Mouse (Mus musculus) intestine, embryonic 16.5 days (tissue): ENCODE results near the gene D130043K22Rik. TPM values are rescaled to one million over a fixed set of nuclear protein-coding genes. Genes with fewer than 3 reads are reported as not detected.

ENCODE experiments used
- ATAC-seq: fragments of 200-750 bp; cut with Nextera tagmentation; 2 replicates; pipeline ENCODE4 v1.8.0; 2017; ENCODE audit warnings: moderate TSS enrichment, moderate library complexity
- H3K27ac ChIP-seq: fragments of 300-500 bp; sonication (generic); 2 replicates; pipeline ENCODE4 v1.5.1; 2014; ENCODE audit warnings: mild to moderate bottlenecking, low read length
- H3K27me3 ChIP-seq: fragments of 300-500 bp; sonication (generic); replicated peaks from 2 replicates; pipeline ENCODE4 v1.6.1; 2014; ENCODE audit warnings: low read length, control low read depth, mixed read lengths; ENCODE audit not compliant: control insufficient read depth, insufficient read depth
- H3K36me3 ChIP-seq: fragments of 300-500 bp; sonication (generic); 2 replicates; pipeline ENCODE4 v1.6.1; 2014; ENCODE audit warnings: low read length, control low read depth; ENCODE audit not compliant: control insufficient read depth, insufficient read depth
- H3K4me1 ChIP-seq: fragments of 300-500 bp; sonication (generic); 2 replicates; pipeline ENCODE4 v1.6.1; 2014; ENCODE audit warnings: low read length, control low read depth, mixed read lengths; ENCODE audit not compliant: control insufficient read depth, insufficient read depth
- H3K4me2 ChIP-seq: fragments of 300-500 bp; sonication (generic); 2 replicates; pipeline ENCODE4 v1.6.1; 2014; ENCODE audit warnings: low read depth, low read length, control low read depth
- H3K4me3 ChIP-seq: fragments of 300-500 bp; sonication (generic); 2 replicates; pipeline ENCODE4 v1.5.1; 2014; ENCODE audit warnings: mild to moderate bottlenecking, low read length
- H3K9ac ChIP-seq: fragments of 300-500 bp; sonication (generic); 2 replicates; pipeline ENCODE4 v1.6.1; 2014; ENCODE audit warnings: low read depth, low read length
- H3K9me3 ChIP-seq: fragments of 300-500 bp; sonication (generic); 2 replicates; pipeline ENCODE4 v1.6.1; 2016; ENCODE audit warnings: low read length, control low read depth; ENCODE audit not compliant: control insufficient read depth
- WGBS: fragments of 180-500 bp; shearing (Covaris S2); extraction: QIAGEN DNeasy Blood & Tissue Kit; methylation state at CpG from one replicate; pipeline ENCODE4 v1.1.7; 2014; 5-methylcytosine and 5-hydroxymethylcytosine counted together
- polyA plus RNA-seq: library from polyadenylated mRNA; unstranded; fragments of >200 nt; fragmentation: Nextera tagmentation; extraction: Ambion mirVana; gene quantifications from 2 replicates; pipeline ENCODE4 v1.2.1, GENCODE M21; 2015

Gene D130043K22Rik
- polyA plus RNA-seq, 1 experiment from 2014 or later, result 2.1 TPM

DNA sequence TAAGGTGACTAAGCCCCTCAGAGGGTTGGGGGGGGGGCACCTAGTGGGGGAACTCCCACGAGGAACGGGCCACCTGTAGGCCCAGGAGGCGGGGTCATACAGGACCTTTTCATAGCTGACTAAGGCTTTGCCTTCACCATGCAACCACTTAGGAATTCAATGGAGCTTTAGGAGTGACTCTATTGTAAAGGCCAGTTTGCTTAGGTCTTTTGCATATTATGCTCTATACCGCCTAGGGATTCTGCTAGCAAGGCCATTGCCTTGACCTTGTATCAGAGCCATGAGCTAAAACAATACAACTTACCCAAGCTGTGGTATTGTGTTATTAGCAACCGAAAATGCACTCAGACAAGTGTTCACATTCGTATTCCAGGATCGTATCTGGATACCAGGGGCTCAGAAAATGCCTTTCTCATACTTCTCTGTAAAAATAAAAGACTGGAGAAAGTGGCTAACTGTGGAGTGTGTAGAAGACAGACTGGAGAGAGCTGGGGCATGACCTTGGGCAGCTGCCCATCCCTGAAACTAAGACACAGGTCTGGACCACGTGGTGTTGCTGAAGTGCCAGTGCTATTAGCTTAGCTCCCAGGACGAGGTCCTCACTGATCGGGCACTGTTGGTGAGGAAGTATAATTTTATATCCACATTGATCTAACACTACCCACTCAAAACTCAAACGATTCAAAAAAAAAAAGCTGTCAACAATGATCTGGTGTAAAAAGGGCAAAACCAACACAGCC is 62.1 kb downstream of the D130043K22Rik start:
- no peak overlapping the region for H3K9ac ChIP-seq

DNA sequence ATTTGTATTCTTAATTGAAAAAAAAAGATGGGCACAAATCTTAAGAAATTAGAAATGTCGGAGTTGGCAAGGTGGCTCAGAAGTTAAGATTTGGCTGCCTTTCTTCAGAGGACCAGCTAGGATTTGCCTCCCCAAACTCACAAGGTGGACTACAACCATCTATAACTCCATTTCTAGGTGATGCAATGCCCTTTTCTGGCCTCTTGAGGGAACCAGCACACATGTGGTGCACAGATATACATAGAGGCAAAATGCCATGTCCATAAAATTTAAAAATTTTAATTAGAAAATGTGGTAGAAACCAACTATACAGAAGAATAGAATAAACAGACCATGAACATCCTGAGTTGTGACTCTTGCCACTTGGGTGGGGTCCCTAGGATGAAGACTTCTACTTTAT is 64.2 kb downstream of the D130043K22Rik start:
- no peaks in the 10 kb centered on the region for H3K27me3 ChIP-seq
- peaks cover 2% of the 10 kb centered on the region; the same call in 1 of the 2 replicates for H3K36me3 ChIP-seq
- ATAC-seq, result no peak
- H3K4me2 ChIP-seq, result no peak overlapping the region
- no peaks in the 10 kb centered on the region for H3K4me1 ChIP-seq
- H3K9me3 ChIP-seq, result no peaks in the 10 kb centered on the region
- H3K9ac ChIP-seq, result no peak overlapping the region
- H3K4me3 ChIP-seq, result no peak overlapping the region
- 93% methylated on average over 1 of the region's 1 CpGs for WGBS
- H3K27ac ChIP-seq, result no peak overlapping the region

More for the DNA sequence above, 62.1 kb downstream of the D130043K22Rik start:
- no peaks in the 10 kb centered on the region for H3K9me3 ChIP-seq
- H3K36me3 ChIP-seq, result no peaks in the 10 kb centered on the region
- H3K27me3 ChIP-seq, result no peaks in the 10 kb centered on the region
- H3K4me3 ChIP-seq, result no peak overlapping the region
- no peak for ATAC-seq
- no peaks in the 10 kb centered on the region for H3K4me1 ChIP-seq
- no peak overlapping the region for H3K4me2 ChIP-seq
- no peak overlapping the region for H3K27ac ChIP-seq
- WGBS, result 86% methylated on average over 11 of the region's 11 CpGs

DNA sequence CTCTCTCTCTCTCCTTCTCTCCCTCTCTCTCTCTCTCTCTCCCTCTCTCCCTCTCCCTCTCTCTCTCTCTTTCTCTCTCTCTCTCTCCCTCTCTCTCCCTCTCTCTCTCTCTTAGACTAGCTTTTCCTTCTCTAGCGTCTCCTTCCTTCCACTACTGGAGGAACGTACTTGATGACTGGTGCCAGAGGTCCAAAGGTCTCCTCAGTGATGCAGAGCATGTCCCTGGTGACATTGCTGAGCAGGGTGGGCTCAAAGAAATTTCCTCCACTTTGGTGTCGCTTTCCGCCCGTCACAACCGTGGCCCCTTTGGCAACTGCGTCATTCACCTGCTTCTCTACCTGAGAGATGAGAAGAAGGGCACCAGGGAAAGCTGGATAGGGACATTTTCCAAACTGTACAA is 68.6 kb downstream of the D130043K22Rik start:
- H3K4me2 ChIP-seq, result no peak overlapping the region
- H3K27me3 ChIP-seq, result no peaks in the 10 kb centered on the region
- H3K4me3 ChIP-seq, result no peak overlapping the region
- no peaks in the 10 kb centered on the region for H3K9me3 ChIP-seq
- no peak overlapping the region for H3K9ac ChIP-seq
- no peak overlapping the region for H3K27ac ChIP-seq
- no peaks in the 10 kb centered on the region for H3K4me1 ChIP-seq
- peaks cover 5% of the 10 kb centered on the region; the same call in 1 of the 2 replicates for H3K36me3 ChIP-seq
- ATAC-seq, result no peak
- WGBS, result 86% methylated on average over 7 of the region's 7 CpGs

DNA sequence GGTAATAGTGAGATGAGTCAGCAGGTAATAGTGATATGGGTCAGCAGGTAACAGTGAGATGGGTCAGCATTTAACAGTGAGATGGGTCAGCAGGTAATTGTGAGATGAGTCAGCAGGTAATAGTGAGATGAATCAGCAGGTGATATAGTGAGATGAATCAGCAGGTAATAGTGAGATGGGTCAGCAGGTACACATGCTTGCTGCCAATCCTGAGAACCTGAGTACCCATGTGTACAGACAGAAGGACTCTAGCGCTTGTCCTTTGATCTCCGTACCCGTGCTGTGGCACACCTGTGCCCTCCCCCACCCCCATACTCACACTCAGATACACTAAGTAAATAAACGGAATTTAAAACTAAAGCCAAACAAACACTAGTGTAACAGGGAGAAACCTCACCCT is 70.0 kb downstream of the D130043K22Rik start:
- H3K4me3 ChIP-seq, result no peak overlapping the region
- no peaks in the 10 kb centered on the region for H3K27me3 ChIP-seq
- H3K4me2 ChIP-seq, result no peak overlapping the region
- 76% methylated on average over 4 of the region's 4 CpGs for WGBS
- H3K9me3 ChIP-seq, result no peaks in the 10 kb centered on the region
- H3K9ac ChIP-seq, result no peak overlapping the region
- no peak overlapping the region for H3K27ac ChIP-seq
- H3K36me3 ChIP-seq, result peaks cover 5% of the 10 kb centered on the region; the same call in 1 of the 2 replicates
- no peaks in the 10 kb centered on the region for H3K4me1 ChIP-seq
- peak; percentile 55; the same call in 1 of the 2 replicates for ATAC-seq

DNA sequence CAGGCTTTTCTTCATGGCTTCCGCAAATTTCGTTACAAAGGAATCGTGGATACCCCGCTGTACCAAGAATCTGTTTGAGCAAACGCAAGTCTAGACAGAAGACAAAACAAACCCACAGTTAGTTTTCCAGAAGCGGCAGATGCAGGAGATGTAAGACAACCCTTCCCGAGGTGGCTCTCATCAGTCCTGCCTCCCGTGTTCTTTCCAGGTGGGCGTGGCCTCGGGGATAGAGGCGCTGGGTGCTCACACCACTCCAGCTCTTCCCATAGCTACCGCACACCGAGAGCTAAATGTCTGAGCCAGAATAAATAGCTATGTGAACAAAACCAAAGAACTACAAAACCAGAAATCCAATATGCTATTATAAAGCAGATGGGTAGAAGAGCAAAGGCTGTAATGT is 70.9 kb downstream of the D130043K22Rik start:
- no peak overlapping the region for H3K4me3 ChIP-seq
- H3K4me1 ChIP-seq, result no peaks in the 10 kb centered on the region
- H3K9ac ChIP-seq, result no peak overlapping the region
- no peak overlapping the region for H3K4me2 ChIP-seq
- no peak overlapping the region for H3K27ac ChIP-seq
- H3K9me3 ChIP-seq, result no peaks in the 10 kb centered on the region
- 71% methylated on average over 13 of the region's 13 CpGs for WGBS
- H3K27me3 ChIP-seq, result no peaks in the 10 kb centered on the region
- no peak for ATAC-seq
- peaks cover 5% of the 10 kb centered on the region; the same call in 1 of the 2 replicates for H3K36me3 ChIP-seq

DNA sequence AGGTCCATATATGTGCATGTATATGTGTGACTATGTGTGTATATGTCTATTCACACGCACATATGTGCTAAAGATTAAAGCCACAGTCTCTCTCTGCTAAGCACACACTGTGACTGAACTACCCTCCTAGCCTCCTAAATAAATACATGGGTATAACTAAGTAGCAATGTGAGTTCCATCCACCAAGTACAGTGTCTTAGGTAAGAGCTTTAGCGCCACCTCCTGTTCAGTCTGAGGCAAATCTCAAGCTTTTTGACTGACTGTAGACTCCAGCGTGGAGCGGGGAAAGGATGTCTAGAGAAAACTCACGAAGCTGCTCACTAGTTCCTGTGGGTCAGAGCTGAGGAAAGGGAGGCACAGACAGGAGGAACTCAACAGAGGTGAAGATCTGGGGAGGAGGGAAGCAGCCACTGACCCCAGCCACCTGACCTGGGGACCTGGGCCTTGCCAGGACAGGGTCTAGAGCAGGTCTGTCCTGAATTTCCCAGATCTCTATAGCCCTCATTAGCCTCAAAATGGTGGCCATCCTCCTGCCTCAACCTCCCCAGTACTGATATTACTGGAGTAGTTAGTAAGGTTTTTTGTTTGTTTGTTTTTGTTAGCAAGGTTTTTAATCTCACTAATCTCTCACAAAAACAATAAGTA is 75.5 kb downstream of the D130043K22Rik start:
- Histone ChIP-seq H3K9ac (no peak overlapping the region), H3K4me2 (no peak overlapping the region), H3K27ac (no peak overlapping the region), H3K36me3 (peaks cover 4% of the 10 kb centered on the region; the same call in 1 of the 2 replicates), H3K4me3 (no peak overlapping the region), H3K9me3 (no peaks in the 10 kb centered on the region), H3K27me3 (no peaks in the 10 kb centered on the region), H3K4me1 (no peaks in the 10 kb centered on the region)
- ATAC-seq, result peak; percentile 82
- 27% methylated on average over 5 of the region's 5 CpGs for WGBS

DNA sequence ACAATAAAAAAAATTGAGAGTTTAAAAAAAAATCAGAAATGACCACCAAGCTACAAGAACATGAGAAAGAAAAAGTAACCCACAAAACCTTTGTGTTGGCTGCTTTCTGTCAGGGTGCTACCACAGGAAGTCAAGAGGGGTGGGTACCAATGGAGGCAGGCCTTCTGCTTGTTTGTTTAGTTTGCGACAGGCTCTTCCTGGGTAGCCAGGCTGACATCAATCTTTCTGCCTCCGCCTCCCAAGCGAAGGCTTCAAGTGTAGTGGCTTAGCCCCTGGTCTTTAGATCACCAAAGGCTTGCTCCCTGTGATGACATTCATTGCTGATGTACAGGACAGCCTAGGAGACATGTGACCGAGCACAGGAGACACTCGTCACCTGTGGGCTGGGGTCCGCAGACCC is 76.3 kb downstream of the D130043K22Rik start:
- Histone ChIP-seq H3K4me2 (no peak overlapping the region), H3K9ac (no peak overlapping the region), H3K36me3 (peaks cover 4% of the 10 kb centered on the region; the same call in 1 of the 2 replicates), H3K4me3 (no peak overlapping the region), H3K9me3 (no peaks in the 10 kb centered on the region), H3K27ac (no peak overlapping the region), H3K27me3 (no peaks in the 10 kb centered on the region), H3K4me1 (no peaks in the 10 kb centered on the region)
- 68% methylated on average over 6 of the region's 6 CpGs for WGBS
- no peak for ATAC-seq

DNA sequence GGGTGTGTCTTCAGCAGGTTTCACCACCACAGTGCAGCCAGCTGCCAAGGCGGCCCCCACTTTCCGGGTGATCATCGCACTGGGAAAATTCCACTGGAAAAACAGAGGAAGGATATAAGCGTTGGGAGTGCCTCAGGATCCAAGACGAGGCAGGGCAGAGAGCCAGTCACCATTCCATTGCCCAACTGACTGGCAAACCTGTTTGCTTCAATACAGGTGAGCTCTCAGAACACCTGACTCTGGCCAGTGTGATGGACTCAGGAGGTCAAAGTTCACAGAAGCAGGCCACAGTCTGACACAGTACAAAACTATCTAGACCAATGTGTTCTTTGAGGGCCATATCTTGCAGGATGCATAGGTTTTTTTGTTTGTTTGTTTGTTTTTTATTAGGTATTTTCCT is 79.1 kb downstream of the D130043K22Rik start:
- peaks cover 2% of the 10 kb centered on the region; the same call in 1 of the 2 replicates for H3K36me3 ChIP-seq
- H3K27me3 ChIP-seq, result no peaks in the 10 kb centered on the region
- H3K27ac ChIP-seq, result no peak overlapping the region
- 86% methylated on average over 5 of the region's 5 CpGs for WGBS
- H3K4me2 ChIP-seq, result no peak overlapping the region
- no peak overlapping the region for H3K9ac ChIP-seq
- peak; percentile 42; the same call in 1 of the 2 replicates for ATAC-seq
- H3K9me3 ChIP-seq, result no peaks in the 10 kb centered on the region
- H3K4me3 ChIP-seq, result no peak overlapping the region
- H3K4me1 ChIP-seq, result no peaks in the 10 kb centered on the region

DNA sequence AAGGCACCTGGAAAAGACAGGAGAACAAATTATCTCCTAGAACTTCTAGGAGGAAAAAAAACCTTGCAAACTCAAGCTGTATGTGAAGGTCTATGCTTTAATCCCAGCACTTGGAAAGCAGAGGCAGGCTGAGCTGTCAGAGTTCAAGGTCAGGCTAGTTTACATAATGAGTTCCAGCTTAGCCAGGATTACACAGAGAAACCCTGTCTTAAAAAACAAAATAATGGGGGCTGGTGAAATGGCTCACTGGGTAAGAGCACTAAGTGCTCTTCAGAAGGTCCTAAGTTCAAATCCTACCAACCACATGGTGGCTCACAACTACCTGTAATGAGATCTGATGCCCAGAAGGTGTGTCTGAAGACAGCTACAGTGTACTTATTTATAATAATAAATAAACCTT is 85.7 kb downstream of the D130043K22Rik start:
- H3K36me3 ChIP-seq, result no peaks in the 10 kb centered on the region
- H3K4me3 ChIP-seq, result no peak overlapping the region
- no peaks in the 10 kb centered on the region for H3K27me3 ChIP-seq
- H3K4me1 ChIP-seq, result no peaks in the 10 kb centered on the region
- no peak overlapping the region for H3K27ac ChIP-seq
- H3K4me2 ChIP-seq, result no peak overlapping the region
- H3K9me3 ChIP-seq, result no peaks in the 10 kb centered on the region
- ATAC-seq, result no peak
- no peak overlapping the region for H3K9ac ChIP-seq
